Mouse (Mus musculus): ENCODE measurements around the gene Tmem179b. TPM values are rescaled to one million over a fixed set of nuclear protein-coding genes. Genes with fewer than 3 reads are reported as not detected.
A peak's percentile ranks its signal among the peaks of the same experiment; 100 is the strongest.

Tmem179b gene
- 103 and 113 TPM in 2 replicates for polyA plus RNA-seq (2015; fragmentation: Nextera tagmentation; extraction: Ambion mirVana)

DNA sequence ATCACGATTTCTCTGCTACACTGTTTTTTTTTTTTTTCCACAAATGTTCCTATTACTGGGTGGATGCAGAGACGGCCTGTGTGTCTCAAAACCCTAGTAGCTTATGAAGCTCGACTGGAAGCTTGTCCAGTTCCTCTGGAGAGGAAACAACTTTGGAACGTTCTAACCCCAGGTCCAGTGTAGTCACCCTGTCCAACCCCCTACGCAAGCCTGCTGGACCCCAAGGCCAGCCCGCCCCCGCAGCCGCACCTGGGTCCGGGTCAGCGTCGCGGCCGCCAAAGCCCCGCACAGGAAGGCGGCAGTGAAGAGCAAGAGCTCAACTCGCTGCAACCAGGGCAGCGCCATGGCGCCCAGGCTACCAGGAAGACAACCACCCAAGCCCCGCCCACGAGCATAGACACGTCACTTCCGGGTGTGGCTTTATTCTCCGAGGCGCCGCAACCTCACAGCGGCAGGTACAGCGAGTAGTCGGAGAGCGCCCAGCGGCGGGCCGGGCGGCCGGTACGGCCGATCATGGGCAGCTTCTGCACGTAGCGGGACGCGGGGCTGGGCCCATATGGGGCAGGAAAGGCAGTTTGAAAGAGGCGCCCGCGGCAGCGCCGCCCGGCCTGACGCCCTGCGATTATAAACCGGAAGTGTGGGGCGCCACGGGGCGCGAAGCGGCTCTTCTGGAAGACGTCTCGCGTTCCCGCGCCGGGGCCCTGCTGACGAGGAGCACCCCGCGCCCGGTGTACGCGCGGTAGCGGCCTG lies at the start of gene Tmem179b:
TSS of gene Tmem179b (minus strand) at position 382 of the 750 bp plus-strand sequence.
- DNase-seq (ENCODE audit: low spot score) = peak; percentile 96
- under 1% methylated on average over 65 of the region's 68 CpGs for WGBS
- H3K27ac ChIP-seq = peak within 1 kb of the TSS; percentile 97
- peak; percentile 86 for ATAC-seq (replicated peaks; ENCODE audit: low FRiP score, low read depth)
- H3K9me3 ChIP-seq (replicated peaks; ENCODE audit: low read length) = no peaks in the 10 kb centered on the region
- peaks cover 14% of the 10 kb centered on the region; the same call in 1 of the 2 replicates for H3K4me1 ChIP-seq (replicated peaks; ENCODE audit: insufficient read depth, low read length)
- peak within 1 kb of the TSS; percentile 93 for H3K4me2 ChIP-seq (ENCODE audit: low read length)
- peak within 1 kb of the TSS; percentile 94 for H3K9ac ChIP-seq (ENCODE audit: low read depth, low read length)
- H3K4me3 ChIP-seq (replicated peaks; ENCODE audit: low read depth, low read length) = peak within 1 kb of the TSS; percentile 73
- TF ChIP-seq CTCF (IDR thresholded peaks at IDR 0.05; ENCODE audit: low read depth) = 0 out of 2 replicates have a peak, but pooled peaks have one; percentile 8
- H3K36me3 ChIP-seq (ENCODE audit: insufficient read depth, low read length) = peaks cover 13% of the 10 kb centered on the region
- H3K27me3 ChIP-seq (ENCODE audit: insufficient read depth, low read length) = no peaks in the 10 kb centered on the region

GRCm38 (mm10) chr19:8822696-8823095 lies 48.4 kb upstream of the Tmem179b start:
- no peak overlapping the region for H3K27ac ChIP-seq
- H3K9ac ChIP-seq (ENCODE audit: low read depth, low read length) = no peak overlapping the region
- H3K36me3 ChIP-seq (ENCODE audit: insufficient read depth, low read length) = peaks cover 45% of the 10 kb centered on the region
- ATAC-seq (replicated peaks; ENCODE audit: low FRiP score, low read depth) = no peak
- peak overlapping the region; percentile 8; the same call in 1 of the 2 replicates for H3K4me3 ChIP-seq (replicated peaks; ENCODE audit: low read depth, low read length)
- peak overlapping the region; percentile 73 for H3K4me2 ChIP-seq (ENCODE audit: low read length)
- H3K9me3 ChIP-seq (replicated peaks; ENCODE audit: low read length) = no peaks in the 10 kb centered on the region
- TF ChIP-seq CTCF (IDR thresholded peaks at IDR 0.05; ENCODE audit: low read depth) = no peak
- H3K4me1 ChIP-seq (replicated peaks; ENCODE audit: insufficient read depth, low read length) = no peaks in the 10 kb centered on the region; the same call in none of the 2 replicates
- no peaks in the 10 kb centered on the region for H3K27me3 ChIP-seq (ENCODE audit: insufficient read depth, low read length)
- no peak for DNase-seq (ENCODE audit: low spot score)
- WGBS = 61% methylated on average over 8 of the region's 8 CpGs

DNA sequence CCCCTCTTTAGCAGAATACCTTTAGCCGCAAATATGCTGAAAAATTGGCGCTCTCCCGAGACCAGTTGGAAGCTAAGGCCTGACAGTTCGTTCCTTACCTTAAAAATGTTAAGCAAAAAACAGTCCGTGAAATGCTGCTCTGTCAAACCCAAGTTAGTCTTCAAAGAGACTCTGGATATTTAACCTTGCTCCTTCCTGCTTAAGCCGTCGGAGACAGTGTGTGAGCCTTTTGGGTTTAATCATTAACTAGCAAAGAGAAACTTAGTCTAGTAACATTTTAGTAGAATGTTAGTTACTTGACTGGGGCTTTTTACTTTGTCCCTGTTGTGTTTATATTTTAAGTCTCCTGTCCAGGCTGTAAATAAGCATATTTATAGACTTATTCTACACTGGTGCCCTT lies 46.9 kb upstream of the Tmem179b start:
- Histone ChIP-seq H3K27me3 (ENCODE audit: insufficient read depth, low read length) (no peaks in the 10 kb centered on the region), H3K4me1 (replicated peaks; ENCODE audit: insufficient read depth, low read length) (no peaks in the 10 kb centered on the region; the same call in none of the 2 replicates), H3K27ac (peak overlapping the region; percentile 99), H3K36me3 (ENCODE audit: insufficient read depth, low read length) (peaks cover 35% of the 10 kb centered on the region), H3K4me3 (replicated peaks; ENCODE audit: low read depth, low read length) (peak overlapping the region; percentile 98), H3K9ac (ENCODE audit: low read depth, low read length) (peak overlapping the region; percentile 98), H3K4me2 (ENCODE audit: low read length) (peak overlapping the region; percentile 73), H3K9me3 (replicated peaks; ENCODE audit: low read length) (no peaks in the 10 kb centered on the region)
- peak; percentile 67 for DNase-seq (ENCODE audit: low spot score)
- no peak for TF ChIP-seq CTCF (IDR thresholded peaks at IDR 0.05; ENCODE audit: low read depth)
- no peak for ATAC-seq (replicated peaks; ENCODE audit: low FRiP score, low read depth)
- under 1% methylated on average over 7 of the region's 7 CpGs for WGBS

DNA sequence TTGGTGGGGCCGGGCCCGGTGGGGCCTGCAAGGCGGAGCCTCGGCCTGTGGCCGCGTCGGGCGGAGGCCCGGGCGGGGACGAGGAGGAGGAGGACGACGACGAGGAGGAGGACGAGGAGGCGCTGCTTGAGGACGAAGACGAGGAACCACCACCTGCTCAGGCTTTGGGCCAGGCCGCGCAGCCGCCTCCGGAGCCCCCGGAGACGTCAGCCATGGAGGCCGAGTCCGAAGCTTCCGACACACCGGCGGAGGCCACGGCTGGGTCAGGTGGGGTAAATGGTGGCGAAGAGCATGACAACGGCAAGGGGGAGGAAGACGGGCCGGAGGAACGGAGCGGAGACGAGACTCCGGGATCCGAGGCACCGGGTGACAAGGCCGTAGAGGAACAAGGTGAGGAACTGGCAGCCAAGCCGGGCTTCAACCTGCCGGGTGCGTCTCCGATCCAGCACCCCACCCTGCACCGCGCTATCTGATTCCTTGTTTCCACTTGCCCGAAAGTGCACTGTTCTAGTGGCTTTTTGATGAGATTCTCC lies 46.2 kb upstream of the Tmem179b start:
- no peak for ATAC-seq (replicated peaks; ENCODE audit: low FRiP score, low read depth)
- Histone ChIP-seq H3K4me2 (ENCODE audit: low read length) (peak overlapping the region; percentile 73), H3K36me3 (ENCODE audit: insufficient read depth, low read length) (peaks cover 28% of the 10 kb centered on the region), H3K27ac (peak overlapping the region; percentile 99), H3K4me1 (replicated peaks; ENCODE audit: insufficient read depth, low read length) (no peaks in the 10 kb centered on the region; the same call in none of the 2 replicates), H3K9me3 (replicated peaks; ENCODE audit: low read length) (no peaks in the 10 kb centered on the region), H3K4me3 (replicated peaks; ENCODE audit: low read depth, low read length) (peak overlapping the region; percentile 98), H3K27me3 (ENCODE audit: insufficient read depth, low read length) (no peaks in the 10 kb centered on the region), H3K9ac (ENCODE audit: low read depth, low read length) (peak overlapping the region; percentile 98)
- TF ChIP-seq CTCF (IDR thresholded peaks at IDR 0.05; ENCODE audit: low read depth) = no peak
- peak; percentile 31 for DNase-seq (ENCODE audit: low spot score)
- WGBS = under 1% methylated on average over 48 of the region's 48 CpGs

- Histone ChIP-seq H3K27me3 (ENCODE audit: insufficient read depth, low read length) (no peaks in the 10 kb centered on the region), H3K4me1 (replicated peaks; ENCODE audit: insufficient read depth, low read length) (no peaks in the 10 kb centered on the region; the same call in none of the 2 replicates), H3K9me3 (replicated peaks; ENCODE audit: low read length) (no peaks in the 10 kb centered on the region), H3K27ac (peak within 1 kb of the TSS; percentile 99), H3K4me3 (replicated peaks; ENCODE audit: low read depth, low read length) (peak within 1 kb of the TSS; percentile 98), H3K36me3 (ENCODE audit: insufficient read depth, low read length) (peaks cover 25% of the 10 kb centered on the region), H3K9ac (ENCODE audit: low read depth, low read length) (peak within 1 kb of the TSS; percentile 98), H3K4me2 (ENCODE audit: low read length) (peak within 1 kb of the TSS; percentile 85)
- TF ChIP-seq CTCF (IDR thresholded peaks at IDR 0.05; ENCODE audit: low read depth) = no peak
- ATAC-seq (replicated peaks; ENCODE audit: low FRiP score, low read depth) (peak; percentile 95), DNase-seq (ENCODE audit: low spot score) (peak; percentile 99)
- WGBS = under 1% methylated on average over 82 of the region's 83 CpGs
Observed at GRCm38 (mm10) chr19:8819596-8820423, 45.5 kb upstream of the Tmem179b start, which contains the start of gene Hnrnpul2. TSS of gene Hnrnpul2 (plus strand) at chr19:8820010.

Measured in kidney, postnatal 0 days (tissue).